Mouse (Mus musculus) midbrain, embryonic 10.5 days (tissue): Measurements from ENCODE around the gene Kat2a. TPM values are rescaled to one million over a fixed set of nuclear protein-coding genes. Genes with fewer than 3 reads are reported as not detected.

ENCODE experiments used
- DNase-seq: peaks from one replicate; pipeline ENCODE4 v3.0.0-alpha.2; 2017; ENCODE audit warnings: low spot score
- H3K27ac ChIP-seq: fragments of 300-500 bp; sonication (generic); replicated peaks from 2 replicates; pipeline ENCODE4 v1.5.1; 2016; ENCODE audit warnings: mild to moderate bottlenecking
- H3K27me3 ChIP-seq: fragments of 300-500 bp; sonication (generic); 2 replicates; pipeline ENCODE4 v1.6.1; 2016; ENCODE audit warnings: low read depth, mild to moderate bottlenecking; ENCODE audit not compliant: poor library complexity, severe bottlenecking
- H3K36me3 ChIP-seq: fragments of 300-500 bp; sonication (generic); 2 replicates; pipeline ENCODE4 v1.6.1; 2016; ENCODE audit warnings: mild to moderate bottlenecking, moderate library complexity
- H3K4me1 ChIP-seq: fragments of 300-500 bp; sonication (generic); 2 replicates; pipeline ENCODE4 v1.6.1; 2016
- H3K4me3 ChIP-seq: fragments of 300-500 bp; sonication (generic); 2 replicates; pipeline ENCODE4 v1.5.1; 2016; ENCODE audit warnings: mild to moderate bottlenecking, moderate library complexity
- H3K9me3 ChIP-seq: fragments of 300-500 bp; sonication (generic); replicated peaks from 2 replicates; pipeline ENCODE4 v1.6.1; 2016; ENCODE audit warnings: mild to moderate bottlenecking
- WGBS: fragments of 180-500 bp; shearing (Covaris S2); methylation state at CpG from one replicate; pipeline ENCODE4 v1.1.7; 2016; 5-methylcytosine and 5-hydroxymethylcytosine counted together
- polyA plus RNA-seq: library from polyadenylated mRNA; unstranded; fragments of >200 nt; fragmentation: Nextera tagmentation; extraction: Ambion mirVana; gene quantifications from 2 replicates; pipeline ENCODE4 v1.2.1, GENCODE M21; 2016

The Kat2a gene
- polyA plus RNA-seq, 1 experiment from 2014 or later, result 72.2 TPM

DNA sequence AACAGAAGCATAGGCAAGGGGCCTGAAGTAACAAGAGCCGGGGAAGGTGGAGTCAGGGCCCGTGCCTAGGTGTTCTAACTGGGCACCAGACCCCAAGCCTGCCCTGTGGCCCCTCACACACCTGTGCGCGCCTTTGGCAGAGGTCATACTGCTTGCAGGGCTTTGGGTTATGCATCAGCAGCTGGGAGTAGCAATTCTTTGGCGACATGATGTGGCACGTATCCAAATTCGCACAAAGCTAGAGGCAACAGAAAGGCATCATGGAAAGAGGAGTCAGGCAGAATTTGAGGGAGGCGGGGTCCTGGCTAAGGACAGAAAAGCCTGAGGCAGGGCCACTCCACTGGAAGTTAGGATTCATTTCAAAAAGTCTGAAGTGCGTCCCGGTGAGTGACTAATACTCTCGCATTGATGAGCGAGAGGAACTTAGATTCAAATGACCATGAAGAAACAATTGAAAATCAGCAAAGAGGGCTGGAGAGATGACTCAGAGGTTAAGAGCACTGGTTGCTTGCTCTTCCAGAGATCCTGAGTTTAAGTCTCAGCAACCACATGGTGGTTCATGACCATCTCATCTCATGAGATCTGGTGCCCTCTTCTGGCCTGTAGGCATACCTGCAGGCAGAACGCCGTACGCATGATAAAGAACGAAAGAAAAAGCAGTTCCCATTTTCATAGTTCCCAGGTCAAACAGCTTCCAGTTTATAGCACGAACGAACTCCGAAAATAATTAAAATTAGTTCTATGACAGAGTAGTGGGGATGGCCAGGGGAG, 10.0 kb downstream of the Kat2a start:
- Histone ChIP-seq H3K9me3 (no peaks in the 10 kb centered on the region), H3K4me3 (no peak overlapping the region), H3K27me3 (peaks cover 14% of the 10 kb centered on the region), H3K27ac (no peak overlapping the region), H3K36me3 (peaks cover 31% of the 10 kb centered on the region), H3K4me1 (peaks cover 28% of the 10 kb centered on the region)
- WGBS, result 40% methylated on average over 19 of the region's 19 CpGs
- DNase-seq, result peak; percentile 66

DNA sequence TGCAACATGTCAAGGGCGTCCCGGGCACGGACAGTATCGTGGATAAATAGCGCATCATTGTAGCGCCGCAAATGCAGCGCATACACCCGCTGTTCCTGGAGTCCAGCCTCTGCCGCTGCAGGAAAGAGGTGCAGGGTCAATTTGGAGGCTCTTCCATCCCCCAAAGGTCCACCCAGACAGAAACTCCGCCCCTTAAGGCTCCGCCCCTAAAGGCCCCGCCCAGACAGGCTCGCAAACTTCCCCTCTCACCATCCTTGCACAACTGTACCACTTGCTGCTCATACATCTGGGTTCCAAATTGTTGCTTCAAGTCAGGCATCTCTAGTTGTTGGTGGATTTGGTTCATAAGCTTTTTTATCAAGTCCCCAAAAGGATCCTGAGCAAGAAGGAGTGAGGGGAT, 11.0 kb downstream of the Kat2a start:
- Histone ChIP-seq H3K4me3 (peak overlapping the region; percentile 39), H3K27ac (no peak overlapping the region), H3K9me3 (no peaks in the 10 kb centered on the region), H3K4me1 (peaks cover 28% of the 10 kb centered on the region), H3K27me3 (peaks cover 14% of the 10 kb centered on the region), H3K36me3 (peaks cover 21% of the 10 kb centered on the region)
- DNase-seq, result peak; percentile 38
- WGBS, result 4% methylated on average over 14 of the region's 14 CpGs

DNA sequence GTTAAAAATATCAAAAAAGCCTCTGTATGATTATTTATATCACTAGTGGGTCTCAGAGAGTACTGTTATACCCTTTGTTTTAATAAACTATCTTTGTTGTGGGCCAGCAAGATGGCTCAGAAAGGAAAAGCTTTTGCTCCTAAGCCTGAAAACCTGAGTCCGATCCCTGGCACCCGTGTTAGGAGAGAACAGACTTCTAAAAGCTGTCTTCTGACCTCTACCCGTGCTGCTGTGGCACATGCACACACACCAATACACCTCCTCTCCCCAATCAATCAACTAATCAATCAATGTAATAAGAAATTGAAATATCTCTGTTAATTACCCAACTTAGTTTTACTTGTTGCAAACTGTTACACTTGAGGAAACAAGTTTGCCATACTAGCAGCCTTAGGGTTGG, 11.6 kb downstream of the Kat2a start:
- Histone ChIP-seq H3K27ac (no peak overlapping the region), H3K36me3 (peaks cover 15% of the 10 kb centered on the region), H3K27me3 (peaks cover 14% of the 10 kb centered on the region), H3K4me3 (peak overlapping the region; percentile 39), H3K9me3 (no peaks in the 10 kb centered on the region), H3K4me1 (peaks cover 28% of the 10 kb centered on the region)
- DNase-seq, result no peak
- WGBS, result 83% methylated on average over 3 of the region's 3 CpGs

DNA sequence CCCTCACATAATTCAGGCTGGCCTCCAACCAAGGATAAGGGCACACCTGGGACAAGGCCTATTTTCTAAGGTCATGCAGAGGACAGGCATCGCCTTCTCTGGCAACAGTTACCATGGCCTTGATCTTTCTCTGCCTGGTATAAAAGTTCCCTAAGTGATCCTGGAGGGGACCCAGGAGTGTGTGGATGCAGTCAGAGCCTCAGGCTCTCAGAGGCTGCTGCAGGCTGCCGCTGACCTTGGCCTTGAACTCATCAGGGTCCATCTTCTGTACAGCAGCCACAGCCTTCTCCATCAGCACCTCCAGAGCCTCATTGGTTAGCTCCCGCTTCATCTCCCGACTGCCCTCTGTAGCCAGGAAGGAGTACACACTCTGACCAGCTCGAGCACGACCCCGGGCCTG, 14.3 kb downstream of the Kat2a start:
- peaks cover 18% of the 10 kb centered on the region for H3K27me3 ChIP-seq
- WGBS, result 73% methylated on average over 7 of the region's 7 CpGs
- DNase-seq, result no peak
- H3K4me1 ChIP-seq, result peaks cover 26% of the 10 kb centered on the region
- no peak overlapping the region for H3K4me3 ChIP-seq
- no peaks in the 10 kb centered on the region for H3K36me3 ChIP-seq
- H3K9me3 ChIP-seq, result no peaks in the 10 kb centered on the region
- no peak overlapping the region for H3K27ac ChIP-seq

DNA sequence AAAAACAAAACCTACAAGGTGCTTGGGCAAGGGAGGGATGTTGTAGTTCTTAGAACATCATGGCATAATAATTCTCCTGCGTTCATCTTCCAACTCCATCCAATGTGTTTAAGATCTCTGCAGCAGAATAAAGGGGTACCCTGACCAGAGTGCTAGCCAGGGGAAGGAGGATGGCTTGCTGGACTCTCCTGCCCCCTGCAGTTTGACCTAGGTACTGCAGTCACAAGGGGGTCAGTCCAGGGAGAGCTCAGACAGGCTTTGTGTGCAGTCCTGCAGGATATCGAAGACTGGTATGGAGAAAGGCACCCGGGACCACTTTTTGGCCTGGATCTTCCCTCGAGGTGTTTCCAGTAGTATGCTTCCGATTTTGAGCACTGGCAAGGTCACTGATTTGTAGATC, 17.3 kb downstream of the Kat2a start:
- Histone ChIP-seq H3K4me1 (peaks cover 21% of the 10 kb centered on the region), H3K27ac (no peak overlapping the region), H3K4me3 (no peak overlapping the region), H3K36me3 (no peaks in the 10 kb centered on the region), H3K9me3 (no peaks in the 10 kb centered on the region), H3K27me3 (peaks cover 40% of the 10 kb centered on the region)
- DNase-seq, result peak; percentile 79
- WGBS, result 33% methylated on average over 5 of the region's 5 CpGs

DNA sequence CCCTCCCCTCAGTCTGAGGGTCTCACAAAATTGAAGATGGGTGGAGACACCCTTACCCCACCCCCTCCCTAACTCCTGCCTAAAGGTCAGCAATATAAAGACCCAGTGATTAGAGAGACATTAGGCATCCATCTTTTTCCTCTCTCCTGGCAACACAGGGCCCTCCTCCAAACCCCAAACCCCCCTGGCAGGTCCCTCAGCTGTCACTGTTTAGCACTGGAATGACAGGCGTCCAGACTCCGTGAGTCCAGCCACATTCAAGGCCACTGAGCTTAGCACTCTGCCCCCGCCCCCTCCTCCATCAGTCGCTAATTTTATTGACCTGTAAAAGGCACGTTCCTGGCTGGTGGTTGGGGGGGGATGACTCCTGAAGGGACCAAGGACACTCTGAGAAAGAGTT, 19.1 kb downstream of the Kat2a start:
- H3K36me3 ChIP-seq, result no peaks in the 10 kb centered on the region
- no peak overlapping the region for H3K4me3 ChIP-seq
- no peaks in the 10 kb centered on the region for H3K9me3 ChIP-seq
- no peak overlapping the region for H3K27ac ChIP-seq
- 35% methylated on average over 5 of the region's 5 CpGs for WGBS
- peaks cover 42% of the 10 kb centered on the region for H3K27me3 ChIP-seq
- DNase-seq, result no peak
- peaks cover 21% of the 10 kb centered on the region for H3K4me1 ChIP-seq

DNA sequence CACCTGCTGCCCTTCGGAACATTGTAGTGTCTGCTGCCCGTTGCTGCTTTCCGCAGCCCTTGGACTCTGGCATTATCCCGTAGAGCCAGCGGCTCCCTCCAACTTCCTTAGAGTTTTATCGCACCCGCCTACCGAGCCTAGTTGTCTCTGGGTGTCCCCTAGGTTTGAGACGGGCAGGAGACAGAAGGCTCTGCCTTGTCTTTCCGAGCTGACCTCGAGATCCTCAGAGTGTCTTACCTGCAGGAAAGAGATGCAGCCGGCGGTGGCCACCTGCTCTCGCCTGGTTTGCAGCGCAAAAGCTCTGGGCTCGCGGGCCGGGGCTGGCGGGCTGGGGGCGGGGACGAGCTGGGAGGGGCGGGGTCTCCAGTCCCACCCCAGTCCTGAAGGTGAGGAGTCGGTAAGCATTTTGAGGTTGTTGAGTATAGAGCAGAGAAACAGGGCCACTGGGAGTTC, 20.1 kb downstream of the Kat2a start, which contains the start of gene Zfp385c:
TSS of gene Zfp385c (minus strand) at position 292 of the 453 bp plus-strand sequence.
- Histone ChIP-seq H3K36me3 (no peaks in the 10 kb centered on the region), H3K9me3 (no peaks in the 10 kb centered on the region), H3K4me3 (peak within 1 kb of the TSS; percentile 50), H3K27me3 (peaks cover 42% of the 10 kb centered on the region), H3K27ac (no peak within 1 kb of the TSS), H3K4me1 (peaks cover 21% of the 10 kb centered on the region)
- no peak for DNase-seq
- 1% methylated on average over 23 of the region's 23 CpGs for WGBS

DNA sequence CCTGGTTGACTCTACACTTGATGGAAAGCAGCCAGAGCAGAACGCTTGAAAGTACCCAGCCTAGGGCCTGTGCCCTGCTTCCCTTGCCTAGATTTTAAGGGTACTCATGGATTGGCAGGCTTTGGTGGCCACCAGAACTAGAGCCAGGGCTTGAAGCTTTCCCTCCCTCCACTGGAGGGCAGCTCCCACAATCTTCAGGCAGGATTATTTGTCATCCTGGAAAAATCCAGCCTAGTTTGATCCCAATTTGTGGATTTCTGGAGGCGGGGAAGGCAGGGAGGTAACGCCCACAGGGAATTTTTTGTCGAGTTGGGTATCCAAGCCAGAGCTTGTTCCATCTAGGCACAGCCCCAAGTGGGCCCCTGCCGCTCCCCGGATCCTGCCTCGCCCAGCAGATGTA, 21.9 kb downstream of the Kat2a start:
- Histone ChIP-seq H3K27me3 (peaks cover 42% of the 10 kb centered on the region), H3K4me3 (no peak overlapping the region), H3K4me1 (peaks cover 21% of the 10 kb centered on the region), H3K9me3 (no peaks in the 10 kb centered on the region), H3K27ac (no peak overlapping the region), H3K36me3 (no peaks in the 10 kb centered on the region)
- no peak for DNase-seq
- WGBS, result 81% methylated on average over 7 of the region's 7 CpGs

DNA sequence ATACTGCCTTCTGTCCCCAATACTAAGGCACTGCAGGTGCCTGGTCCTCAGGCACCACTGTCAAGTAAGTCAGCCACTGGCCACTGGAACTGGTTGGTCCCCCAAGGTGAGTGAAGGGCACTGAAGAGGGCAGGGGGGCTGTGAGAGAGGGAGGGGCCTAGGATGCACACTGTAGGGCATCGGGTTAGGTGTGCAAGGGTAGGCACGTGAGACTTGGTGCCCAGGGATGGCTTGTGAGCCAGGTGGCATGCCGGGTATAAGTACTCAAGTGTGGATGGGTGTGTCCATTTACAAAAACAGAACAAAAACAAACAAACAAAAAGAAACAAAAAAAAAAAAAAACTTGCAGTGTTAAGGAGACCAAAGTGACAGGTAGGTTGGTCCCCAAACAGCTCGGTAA, 23.8 kb downstream of the Kat2a start:
- no peaks in the 10 kb centered on the region for H3K36me3 ChIP-seq
- H3K27me3 ChIP-seq, result peaks cover 37% of the 10 kb centered on the region
- 83% methylated on average over 4 of the region's 4 CpGs for WGBS
- H3K4me1 ChIP-seq, result peaks cover 19% of the 10 kb centered on the region
- no peak for DNase-seq
- no peak overlapping the region for H3K27ac ChIP-seq
- H3K4me3 ChIP-seq, result no peak overlapping the region
- no peaks in the 10 kb centered on the region for H3K9me3 ChIP-seq

DNA sequence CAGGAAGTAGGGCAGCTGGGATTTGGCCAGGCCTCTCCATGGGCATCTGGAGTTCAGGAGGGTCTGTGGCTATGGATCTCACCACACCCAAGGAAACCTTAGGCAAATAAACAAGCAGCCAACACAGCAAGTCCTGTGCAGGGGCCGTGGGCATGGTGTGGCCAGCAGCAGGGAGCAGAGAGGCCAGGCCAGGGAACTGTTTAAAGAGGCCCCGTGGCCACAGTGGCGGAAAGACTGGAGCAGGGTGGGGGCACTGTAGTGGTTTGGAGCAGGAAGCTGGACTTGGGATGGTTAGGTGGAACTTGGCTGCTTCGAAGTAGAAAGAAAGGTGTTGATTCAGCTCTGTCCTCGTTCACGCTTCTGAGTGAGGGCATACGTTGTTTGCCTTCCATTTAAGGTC, 25.0 kb downstream of the Kat2a start:
- WGBS, result 79% methylated on average over 7 of the region's 7 CpGs
- H3K4me1 ChIP-seq, result peaks cover 7% of the 10 kb centered on the region

DNA sequence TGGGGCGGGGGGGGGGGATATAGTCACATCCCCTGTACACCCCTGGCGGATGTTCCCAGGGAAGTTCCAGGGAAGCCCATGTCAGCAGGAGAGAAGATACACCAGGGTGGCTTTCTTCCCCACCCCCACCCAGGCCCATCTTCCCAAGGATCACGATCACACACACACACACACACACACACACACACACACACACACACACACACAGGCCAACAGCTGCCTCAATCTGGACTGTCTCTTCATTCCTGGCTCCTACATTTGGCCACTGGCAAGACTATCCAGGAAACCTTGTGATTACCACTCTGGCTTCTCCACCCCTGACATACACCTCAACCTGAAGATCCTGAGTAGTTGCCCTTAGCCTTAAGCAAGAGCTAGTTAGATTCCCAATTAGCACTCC, 26.9 kb downstream of the Kat2a start:
- no peak for DNase-seq
- Histone ChIP-seq H3K27me3 (peaks cover 6% of the 10 kb centered on the region), H3K36me3 (no peaks in the 10 kb centered on the region), H3K27ac (no peak overlapping the region), H3K4me3 (no peak overlapping the region), H3K9me3 (no peaks in the 10 kb centered on the region), H3K4me1 (no peaks in the 10 kb centered on the region)
- WGBS, result 94% methylated on average over 2 of the region's 3 CpGs

More for the DNA sequence above, 25.0 kb downstream of the Kat2a start:
- Histone ChIP-seq H3K4me3 (no peak overlapping the region), H3K9me3 (no peaks in the 10 kb centered on the region), H3K27ac (no peak overlapping the region), H3K27me3 (peaks cover 25% of the 10 kb centered on the region), H3K36me3 (no peaks in the 10 kb centered on the region)
- DNase-seq, result no peak

DNA sequence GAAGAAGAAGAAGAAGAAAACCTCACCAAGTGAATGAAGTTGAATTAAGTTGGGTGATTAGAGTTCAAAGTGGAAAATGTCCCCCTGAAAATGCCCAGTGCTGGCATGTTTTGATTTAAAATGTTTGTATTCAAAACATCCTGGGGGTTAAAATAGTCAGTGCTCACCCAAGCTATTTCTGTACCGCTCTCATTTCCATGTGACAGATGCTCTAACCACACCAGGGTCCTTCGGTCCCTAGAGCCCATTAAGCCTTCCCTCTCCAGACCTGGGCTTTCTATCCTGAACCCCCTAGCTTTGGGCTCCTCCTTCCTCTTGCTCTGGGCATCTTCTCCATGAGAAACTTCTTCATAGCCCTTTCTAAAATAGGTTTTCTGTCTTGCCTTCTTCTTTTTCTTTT, 28.2 kb downstream of the Kat2a start:
- WGBS, result 78% methylated on average over 2 of the region's 2 CpGs
- Histone ChIP-seq H3K4me1 (no peaks in the 10 kb centered on the region), H3K27me3 (no peaks in the 10 kb centered on the region), H3K9me3 (no peaks in the 10 kb centered on the region), H3K27ac (no peak overlapping the region), H3K36me3 (no peaks in the 10 kb centered on the region), H3K4me3 (no peak overlapping the region)
- no peak for DNase-seq

DNA sequence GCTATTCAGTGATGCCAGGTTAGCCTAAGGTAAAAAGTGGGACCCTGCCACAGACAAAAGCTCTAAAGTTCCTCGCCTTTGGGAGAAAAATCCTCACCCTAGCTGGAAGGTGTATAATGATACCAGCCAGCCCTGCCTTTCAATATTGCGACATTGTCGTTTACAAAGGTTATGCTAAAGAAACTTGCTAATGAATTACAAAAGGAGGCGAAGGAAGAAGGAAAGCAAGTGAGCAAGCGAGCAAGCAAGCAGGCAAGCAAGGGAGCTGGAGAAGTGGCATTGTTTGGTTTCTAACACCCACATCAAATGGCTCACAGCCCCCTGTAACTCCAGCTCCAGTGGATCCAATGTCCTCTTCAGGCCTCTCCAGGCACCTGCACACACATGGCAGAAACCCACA, 29.7 kb downstream of the Kat2a start:
- no peaks in the 10 kb centered on the region for H3K36me3 ChIP-seq
- no peak overlapping the region for H3K4me3 ChIP-seq
- no peaks in the 10 kb centered on the region for H3K9me3 ChIP-seq
- peaks cover 3% of the 10 kb centered on the region; the same call in 1 of the 2 replicates for H3K27me3 ChIP-seq
- peaks cover 6% of the 10 kb centered on the region for H3K4me1 ChIP-seq
- no peak overlapping the region for H3K27ac ChIP-seq
- WGBS, result 77% methylated on average over 5 of the region's 5 CpGs
- no peak for DNase-seq
